Mouse (Mus musculus) bone marrow macrophage, adult 2 months (primary cell): Measurements from ENCODE around the gene Rab30.

Source experiments
- CTCF ChIP-seq: IDR thresholded peaks from 2 replicates; pipeline ENCODE4 v1.5.1; 2012; ENCODE audit warnings: low read depth, mild to moderate bottlenecking, low read length, moderate library complexity
- POLR2A ChIP-seq: IDR thresholded peaks from 2 replicates; pipeline ENCODE4 v1.6.1; 2012; ENCODE audit warnings: mild to moderate bottlenecking, low read depth, low read length, borderline replicate concordance

- TF ChIP-seq POLR2A (no peak), CTCF (no peak)
These were observed 96.5 kb downstream of the Rab30 start for GRCm38 (mm10) chr7:92837907-92838306.
